Mouse (Mus musculus): ENCODE data around the gene Rapsn. TPM values are rescaled to one million over a fixed set of nuclear protein-coding genes. Genes with fewer than 3 reads are reported as not detected.

The Rapsn gene
- polyA plus RNA-seq, 1 experiment from 2014 or later, result 31.0 TPM

- Histone ChIP-seq H3K9me3 (ENCODE audit: control insufficient read depth, low read length) (no peaks in the 10 kb centered on the region), H3K36me3 (ENCODE audit: control insufficient read depth, insufficient read depth, low read length) (peaks cover 77% of the 10 kb centered on the region), H3K4me3 (ENCODE audit: control insufficient read depth in 1 of 2, insufficient read depth in 1 of 2, low read depth in 1 of 2, low read length in 2 of 2) (no peak overlapping the region), H3K4me1 (ENCODE audit: control insufficient read depth in 2 of 2, insufficient read depth in 2 of 2, low read length in 2 of 2) (peaks cover 18 to 37% of the 10 kb centered on the region in 2 experiments), H3K27ac (replicated peaks in 1 of 2; ENCODE audit: control insufficient read depth in 1 of 2, insufficient read depth in 1 of 2, low read depth in 2 of 2, low read length in 2 of 2) (peak overlapping the region; percentile 87 to 91; a peak in 3 of 4 replicates), H3K4me2 (ENCODE audit: low read length) (no peak overlapping the region), H3K9ac (ENCODE audit: low read length) (peak overlapping the region; percentile 50; the same call in 1 of the 2 replicates), H3K27me3 (ENCODE audit: control insufficient read depth, insufficient read depth, low read length) (no peaks in the 10 kb centered on the region)
- no peak for ATAC-seq (ENCODE audit: insufficient number of reproducible peaks, insufficient read depth, low FRiP score, low read depth)
- WGBS, result 87% methylated on average over 16 of the region's 16 CpGs
Observed at GRCm38 (mm10) chr2:91062779-91063606, 27.6 kb downstream of the Rapsn start.

- Histone ChIP-seq H3K27me3 (ENCODE audit: control insufficient read depth, insufficient read depth, low read length) (no peaks in the 10 kb centered on the region), H3K4me1 (ENCODE audit: control insufficient read depth in 2 of 2, insufficient read depth in 2 of 2, low read length in 2 of 2) (peaks cover 28 to 48% of the 10 kb centered on the region in 2 experiments), H3K9me3 (ENCODE audit: control insufficient read depth, low read length) (no peaks in the 10 kb centered on the region), H3K4me2 (ENCODE audit: low read length) (no peak overlapping the region), H3K27ac (replicated peaks in 1 of 2; ENCODE audit: control insufficient read depth in 1 of 2, insufficient read depth in 1 of 2, low read depth in 2 of 2, low read length in 2 of 2) (no peak overlapping the region), H3K36me3 (ENCODE audit: control insufficient read depth, insufficient read depth, low read length) (peaks cover 71% of the 10 kb centered on the region), H3K9ac (ENCODE audit: low read length) (no peak overlapping the region), H3K4me3 (ENCODE audit: control insufficient read depth in 1 of 2, insufficient read depth in 1 of 2, low read depth in 1 of 2, low read length in 2 of 2) (no peak overlapping the region)
- WGBS, result 94% methylated on average over 6 of the region's 6 CpGs
- ATAC-seq (ENCODE audit: insufficient number of reproducible peaks, insufficient read depth, low FRiP score, low read depth), result no peak
Observed at GRCm38 (mm10) chr2:91064211-91064610, 28.8 kb downstream of the Rapsn start.

- Histone ChIP-seq H3K9me3 (ENCODE audit: control insufficient read depth, low read length) (no peaks in the 10 kb centered on the region), H3K36me3 (ENCODE audit: control insufficient read depth, insufficient read depth, low read length) (peaks cover 58% of the 10 kb centered on the region), H3K4me3 (ENCODE audit: control insufficient read depth in 1 of 2, insufficient read depth in 1 of 2, low read depth in 1 of 2, low read length in 2 of 2) (no peak overlapping the region), H3K9ac (ENCODE audit: low read length) (no peak overlapping the region), H3K27ac (replicated peaks in 1 of 2; ENCODE audit: control insufficient read depth in 1 of 2, insufficient read depth in 1 of 2, low read depth in 2 of 2, low read length in 2 of 2) (no peak overlapping the region), H3K27me3 (ENCODE audit: control insufficient read depth, insufficient read depth, low read length) (no peaks in the 10 kb centered on the region), H3K4me1 (ENCODE audit: control insufficient read depth in 2 of 2, insufficient read depth in 2 of 2, low read length in 2 of 2) (peaks cover 29 to 50% of the 10 kb centered on the region in 2 experiments), H3K4me2 (ENCODE audit: low read length) (no peak overlapping the region)
- WGBS, result 58% methylated on average over 3 of the region's 3 CpGs
- no peak for ATAC-seq (ENCODE audit: insufficient number of reproducible peaks, insufficient read depth, low FRiP score, low read depth)
Observed at GRCm38 (mm10) chr2:91065544-91065943, 30.1 kb downstream of the Rapsn start.

- no peak for ATAC-seq (ENCODE audit: insufficient number of reproducible peaks, insufficient read depth, low FRiP score, low read depth)
- Histone ChIP-seq H3K27ac (replicated peaks in 1 of 2; ENCODE audit: control insufficient read depth in 1 of 2, insufficient read depth in 1 of 2, low read depth in 2 of 2, low read length in 2 of 2) (peak overlapping the region; percentile 11 to 19; a peak in 1 of 4 replicates), H3K4me1 (ENCODE audit: control insufficient read depth in 2 of 2, insufficient read depth in 2 of 2, low read length in 2 of 2) (peaks cover 28 to 49% of the 10 kb centered on the region in 2 experiments), H3K36me3 (ENCODE audit: control insufficient read depth, insufficient read depth, low read length) (peaks cover 58% of the 10 kb centered on the region), H3K4me3 (ENCODE audit: control insufficient read depth in 1 of 2, insufficient read depth in 1 of 2, low read depth in 1 of 2, low read length in 2 of 2) (no peak overlapping the region), H3K9ac (ENCODE audit: low read length) (no peak overlapping the region), H3K4me2 (ENCODE audit: low read length) (no peak overlapping the region), H3K27me3 (ENCODE audit: control insufficient read depth, insufficient read depth, low read length) (no peaks in the 10 kb centered on the region), H3K9me3 (ENCODE audit: control insufficient read depth, low read length) (no peaks in the 10 kb centered on the region)
- WGBS, result 70% methylated on average over 3 of the region's 3 CpGs
Observed at GRCm38 (mm10) chr2:91066455-91066854, 31.0 kb downstream of the Rapsn start.

GRCm38 (mm10) chr2:91068162-91068871 lies 32.9 kb downstream of the Rapsn start:
- Histone ChIP-seq H3K4me3 (ENCODE audit: control insufficient read depth in 1 of 2, insufficient read depth in 1 of 2, low read depth in 1 of 2, low read length in 2 of 2) (peak overlapping the region; percentile 59 to 76), H3K9me3 (ENCODE audit: control insufficient read depth, low read length) (no peaks in the 10 kb centered on the region), H3K9ac (ENCODE audit: low read length) (peak overlapping the region; percentile 86), H3K4me1 (ENCODE audit: control insufficient read depth in 2 of 2, insufficient read depth in 2 of 2, low read length in 2 of 2) (peaks cover 17 to 34% of the 10 kb centered on the region in 2 experiments), H3K27me3 (ENCODE audit: control insufficient read depth, insufficient read depth, low read length) (no peaks in the 10 kb centered on the region), H3K4me2 (ENCODE audit: low read length) (peak overlapping the region; percentile 93), H3K27ac (replicated peaks in 1 of 2; ENCODE audit: control insufficient read depth in 1 of 2, insufficient read depth in 1 of 2, low read depth in 2 of 2, low read length in 2 of 2) (0 out of 4 replicates have a peak overlapping the region, but pooled peaks of 1 of the 2 experiments have one; percentile 91), H3K36me3 (ENCODE audit: control insufficient read depth, insufficient read depth, low read length) (peaks cover 43% of the 10 kb centered on the region)
- no peak for ATAC-seq (ENCODE audit: insufficient number of reproducible peaks, insufficient read depth, low FRiP score, low read depth)
- 58% methylated on average over 13 of the region's 13 CpGs for WGBS

GRCm38 (mm10) chr2:91068872-91069165 lies 33.4 kb downstream of the Rapsn start:
- H3K4me3 ChIP-seq (ENCODE audit: control insufficient read depth in 1 of 2, insufficient read depth in 1 of 2, low read depth in 1 of 2, low read length in 2 of 2), result peak overlapping the region; percentile 59 to 76
- H3K4me2 ChIP-seq (ENCODE audit: low read length), result peak overlapping the region; percentile 93
- 47% methylated on average over 6 of the region's 6 CpGs for WGBS
- no peaks in the 10 kb centered on the region for H3K9me3 ChIP-seq (ENCODE audit: control insufficient read depth, low read length)
- ATAC-seq (ENCODE audit: insufficient number of reproducible peaks, insufficient read depth, low FRiP score, low read depth), result no peak
- H3K36me3 ChIP-seq (ENCODE audit: control insufficient read depth, insufficient read depth, low read length), result peaks cover 38% of the 10 kb centered on the region
- H3K27ac ChIP-seq (replicated peaks in 1 of 2; ENCODE audit: control insufficient read depth in 1 of 2, insufficient read depth in 1 of 2, low read depth in 2 of 2, low read length in 2 of 2), result peak overlapping the region; percentile 91 to 93; a peak in 2 of 4 replicates
- H3K27me3 ChIP-seq (ENCODE audit: control insufficient read depth, insufficient read depth, low read length), result no peaks in the 10 kb centered on the region
- H3K9ac ChIP-seq (ENCODE audit: low read length), result peak overlapping the region; percentile 86
- H3K4me1 ChIP-seq (ENCODE audit: control insufficient read depth in 2 of 2, insufficient read depth in 2 of 2, low read length in 2 of 2), result peaks cover 17 to 34% of the 10 kb centered on the region in 2 experiments

GRCm38 (mm10) chr2:91069306-91070000 lies 34.0 kb downstream of the Rapsn start:
- ATAC-seq (ENCODE audit: insufficient number of reproducible peaks, insufficient read depth, low FRiP score, low read depth), result no peak
- H3K4me2 ChIP-seq (ENCODE audit: low read length), result peak overlapping the region; percentile 93
- H3K4me3 ChIP-seq (ENCODE audit: control insufficient read depth in 1 of 2, insufficient read depth in 1 of 2, low read depth in 1 of 2, low read length in 2 of 2), result peak overlapping the region; percentile 59 to 76
- peak overlapping the region; percentile 86 for H3K9ac ChIP-seq (ENCODE audit: low read length)
- peak overlapping the region; percentile 91 to 93 for H3K27ac ChIP-seq (replicated peaks in 1 of 2; ENCODE audit: control insufficient read depth in 1 of 2, insufficient read depth in 1 of 2, low read depth in 2 of 2, low read length in 2 of 2)
- H3K9me3 ChIP-seq (ENCODE audit: control insufficient read depth, low read length), result no peaks in the 10 kb centered on the region
- peaks cover 17 to 34% of the 10 kb centered on the region in 2 experiments for H3K4me1 ChIP-seq (ENCODE audit: control insufficient read depth in 2 of 2, insufficient read depth in 2 of 2, low read length in 2 of 2)
- WGBS, result 5% methylated on average over 14 of the region's 14 CpGs
- no peaks in the 10 kb centered on the region for H3K27me3 ChIP-seq (ENCODE audit: control insufficient read depth, insufficient read depth, low read length)
- H3K36me3 ChIP-seq (ENCODE audit: control insufficient read depth, insufficient read depth, low read length), result peaks cover 32% of the 10 kb centered on the region
